Mouse (Mus musculus): Measurements from ENCODE around the gene Hdac9.

The Hdac9 gene

DNA sequence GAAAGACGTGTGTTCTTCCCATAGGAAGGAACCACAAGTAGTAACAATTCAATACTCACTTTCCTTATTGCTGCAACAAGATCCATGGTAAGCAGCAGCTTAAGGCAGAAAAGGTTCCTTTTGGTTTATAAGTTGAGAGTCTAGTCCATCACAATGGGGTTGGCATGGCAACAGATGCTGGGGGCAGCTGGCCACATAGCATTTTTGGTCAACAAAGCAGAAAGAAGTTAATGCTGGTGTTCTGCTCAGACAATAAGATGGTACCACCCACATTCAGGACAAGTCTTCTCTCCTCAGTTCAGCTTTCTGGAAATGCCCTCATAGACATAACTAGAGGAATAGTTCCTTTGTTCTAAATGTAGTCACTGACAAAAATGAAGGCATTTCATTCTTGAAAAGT is at the start of gene Hdac9:
TSS of gene Hdac9 (minus strand) at position 101 of the 400 bp plus-strand sequence.
- no peak for DNase-seq (ENCODE audit: low spot score in 2 of 2)

- DNase-seq (ENCODE audit: low spot score in 2 of 2): no peak
Observed at GRCm38 (mm10) chr12:34949066-34949706, 32.3 kb upstream of the Hdac9 start.

DNA sequence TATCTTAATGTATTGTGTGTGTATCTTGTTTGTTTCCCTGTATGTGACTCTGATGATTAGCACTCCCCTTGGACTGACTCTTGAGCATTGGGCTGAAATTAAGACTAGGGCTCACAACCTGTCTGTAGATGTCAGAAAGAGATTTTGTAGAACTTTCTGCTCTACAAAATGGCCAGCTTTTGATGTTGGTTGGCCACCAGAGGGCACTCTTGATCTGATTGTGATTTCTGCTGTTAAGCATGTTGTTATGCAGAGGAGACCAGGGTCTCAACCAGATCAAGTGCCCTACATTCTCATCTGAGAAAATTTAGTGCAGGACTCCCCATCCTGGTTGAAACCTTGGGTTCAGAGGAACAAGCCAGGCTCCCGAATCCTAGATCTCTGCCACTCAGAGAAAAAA is 21.0 kb upstream of the Hdac9 start:
- peak in 1 of 2 experiments; percentile 42 for DNase-seq (ENCODE audit: low spot score in 2 of 2)

DNA sequence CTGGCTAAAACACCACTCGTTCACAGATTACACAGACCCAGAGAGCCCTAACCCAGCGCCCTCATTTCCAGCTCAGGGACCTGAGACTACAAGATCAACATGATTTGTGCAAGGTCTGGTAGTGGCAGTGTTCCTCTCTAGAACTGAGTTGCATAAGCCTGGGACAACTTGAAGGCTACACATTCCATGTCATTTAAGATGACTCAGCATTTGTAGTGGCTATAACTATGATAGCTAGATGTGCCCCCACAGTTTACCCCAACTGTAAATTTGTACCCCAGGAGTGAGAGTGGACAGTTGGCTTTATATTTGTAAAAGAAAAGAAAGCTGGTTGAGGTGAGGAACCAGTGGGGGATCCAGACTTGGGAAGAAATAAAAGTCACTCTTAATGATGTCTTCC is 8.9 kb downstream of the Hdac9 start:
- DNase-seq (ENCODE audit: low spot score in 2 of 2): no peak

GRCm38 (mm10) chr12:34907506-34907850 is 9.4 kb downstream of the Hdac9 start:
- no peak for DNase-seq (ENCODE audit: low spot score in 2 of 2)

- peak; percentile 4 to 27 for DNase-seq (ENCODE audit: low spot score in 2 of 2)
Observed at GRCm38 (mm10) chr12:34906704-34907505, 10.0 kb downstream of the Hdac9 start.

- DNase-seq (ENCODE audit: low spot score in 2 of 2): no peak
Observed at GRCm38 (mm10) chr12:34906376-34906703, 10.6 kb downstream of the Hdac9 start.

- DNase-seq (ENCODE audit: low spot score in 2 of 2): no peak
Observed at GRCm38 (mm10) chr12:34900241-34900640, 16.7 kb downstream of the Hdac9 start.

GRCm38 (mm10) chr12:34894867-34895266 is 22.0 kb downstream of the Hdac9 start:
- no peak for DNase-seq (ENCODE audit: low spot score in 2 of 2)

GRCm38 (mm10) chr12:34888694-34889093 is 28.2 kb downstream of the Hdac9 start:
- no peak for DNase-seq (ENCODE audit: low spot score in 2 of 2)

GRCm38 (mm10) chr12:34874926-34875325 is 42.0 kb downstream of the Hdac9 start:
- DNase-seq (ENCODE audit: low spot score in 2 of 2): no peak

- no peak for DNase-seq (ENCODE audit: low spot score in 2 of 2)
Observed at GRCm38 (mm10) chr12:34871028-34871427, 45.9 kb downstream of the Hdac9 start.

DNA sequence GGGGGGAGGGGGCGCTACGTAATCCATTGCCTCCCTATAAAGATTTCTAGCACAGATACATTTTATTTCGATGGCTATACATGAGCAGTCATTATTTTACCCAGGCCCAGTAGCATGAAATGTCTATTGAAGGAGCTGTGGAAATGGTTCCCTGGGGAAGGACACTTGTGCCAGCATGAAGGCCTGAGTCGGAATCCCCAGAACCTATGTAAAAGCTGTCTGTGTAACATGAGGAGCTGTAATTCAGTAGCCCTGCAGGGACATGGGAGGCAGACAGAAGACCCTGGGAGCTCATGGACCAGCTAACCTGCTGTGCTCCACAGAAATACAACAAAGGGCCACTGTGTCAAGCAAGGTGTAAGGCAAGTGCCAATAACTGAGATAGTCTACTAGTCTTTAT is 75.7 kb downstream of the Hdac9 start:
- no peak for DNase-seq (ENCODE audit: low spot score in 2 of 2)

- no peak for DNase-seq (ENCODE audit: low spot score in 2 of 2)
Observed at GRCm38 (mm10) chr12:34837318-34837717, 79.6 kb downstream of the Hdac9 start.

DNA sequence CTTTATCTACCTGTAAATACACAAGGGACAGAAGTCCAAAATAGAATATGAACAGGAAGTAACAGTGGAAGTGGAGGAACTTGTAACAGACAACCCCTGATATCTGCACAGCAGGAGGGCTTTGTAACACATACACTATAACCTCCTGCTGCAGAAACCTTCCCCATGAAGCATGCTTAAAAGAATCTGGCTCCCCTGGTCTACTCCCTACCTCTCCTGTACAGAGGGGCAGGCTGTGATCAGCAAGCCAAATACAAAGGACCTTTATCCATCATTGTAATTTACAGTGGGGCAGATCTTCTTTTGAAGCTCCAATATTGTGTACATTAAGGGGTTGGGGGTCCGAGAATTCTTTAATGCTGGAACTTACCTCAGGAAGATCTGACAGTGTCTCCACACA is 80.0 kb downstream of the Hdac9 start:
- DNase-seq (ENCODE audit: low spot score in 2 of 2): no peak

- DNase-seq (ENCODE audit: low spot score in 2 of 2): no peak
Observed at GRCm38 (mm10) chr12:34836085-34836484, 80.8 kb downstream of the Hdac9 start.

- DNase-seq (ENCODE audit: low spot score in 2 of 2): no peak
Observed at GRCm38 (mm10) chr12:34835493-34835892, 81.4 kb downstream of the Hdac9 start.

DNA sequence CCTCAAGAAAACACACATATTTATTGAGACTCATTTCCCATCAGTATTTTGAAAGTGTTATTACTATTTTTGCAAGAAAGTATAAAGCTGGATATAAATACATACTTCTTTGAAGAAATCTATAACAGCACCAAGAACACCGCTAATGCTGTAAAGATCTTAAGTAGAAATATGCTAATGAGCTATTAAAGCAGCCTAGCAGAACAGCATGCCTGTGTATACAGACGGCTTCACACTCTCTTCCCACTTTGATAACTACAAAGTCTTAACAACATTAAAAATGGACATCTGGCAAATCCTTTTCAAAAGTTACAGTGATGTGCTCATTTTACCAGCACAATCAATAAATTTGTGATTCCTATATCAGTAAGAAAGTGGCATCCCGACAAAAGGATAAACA is 88.2 kb downstream of the Hdac9 start:
- DNase-seq (ENCODE audit: low spot score in 2 of 2): no peak

- no peak for DNase-seq (ENCODE audit: low spot score in 2 of 2)
Observed at GRCm38 (mm10) chr12:34826931-34827330, 90.0 kb downstream of the Hdac9 start.

DNA sequence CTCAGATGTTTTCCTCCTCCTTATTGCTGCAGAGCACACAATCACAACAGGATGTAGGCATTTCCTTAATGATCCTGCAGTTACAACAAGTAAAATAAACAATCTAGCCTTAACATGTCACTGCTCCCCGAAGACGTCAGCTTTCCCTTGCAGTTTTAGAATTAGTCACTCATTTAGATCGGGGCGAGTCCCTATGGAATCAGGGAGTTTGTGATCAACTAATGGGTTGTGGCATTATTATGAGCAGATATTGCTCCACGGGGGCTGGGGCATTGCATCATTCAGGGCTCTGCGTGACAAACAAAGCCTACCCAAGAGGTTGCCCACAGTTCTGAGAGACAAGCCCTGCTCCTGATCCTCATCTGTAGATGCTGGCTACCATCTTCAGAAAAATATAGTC is 96.7 kb downstream of the Hdac9 start:
- DNase-seq (ENCODE audit: low spot score in 2 of 2): no peak

DNA sequence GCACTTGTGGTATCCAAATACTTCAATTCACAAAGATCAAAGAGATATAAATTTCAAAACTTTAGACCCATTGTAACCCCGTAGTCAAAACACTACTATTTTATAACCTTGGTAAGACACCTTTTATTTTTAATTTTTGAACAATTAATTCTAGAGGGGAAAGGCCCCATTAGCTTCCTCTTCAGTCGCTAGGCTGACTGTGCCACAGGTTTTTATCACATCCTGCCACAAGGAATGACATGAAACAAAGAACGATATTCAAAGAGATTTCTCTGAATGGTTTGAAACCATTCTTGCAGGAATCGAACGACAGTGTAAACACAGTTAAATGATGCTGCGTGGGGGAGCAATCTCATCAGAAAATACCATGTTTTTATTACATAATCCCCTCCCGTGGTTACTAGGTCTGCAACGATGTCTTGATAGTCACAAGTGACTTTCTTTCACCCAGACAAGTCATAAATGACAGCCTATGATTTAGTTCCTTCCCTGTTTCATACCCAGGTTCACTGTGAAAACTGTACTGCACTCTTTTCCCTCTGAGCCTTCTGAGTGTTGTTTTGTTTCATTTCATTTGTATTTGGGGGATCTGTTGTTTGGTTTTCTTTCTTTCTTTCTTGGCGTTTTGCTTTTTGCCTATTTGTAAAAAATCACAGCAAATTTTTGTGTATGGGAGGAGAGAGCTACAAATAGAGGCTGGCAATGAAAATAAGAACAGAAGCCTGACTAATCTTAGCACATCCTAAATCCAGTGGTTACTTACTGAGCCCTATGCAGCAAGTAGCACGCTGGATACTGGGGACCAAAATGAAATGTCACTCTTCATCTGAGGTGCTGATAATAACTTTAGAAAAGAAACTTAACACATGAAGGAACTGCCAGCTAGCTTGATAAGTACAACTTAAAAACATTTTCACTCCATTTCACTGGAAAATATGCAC is 105.0 kb downstream of the Hdac9 start:
- DNase-seq (ENCODE audit: low spot score in 2 of 2): no peak

- no peak for DNase-seq (ENCODE audit: low spot score in 2 of 2)
Observed at GRCm38 (mm10) chr12:34810221-34810620, 106.7 kb downstream of the Hdac9 start.

All from spleen, postnatal 10 days (tissue).